ENCODE assay signal across 8 mouse cellular contexts in genomic region chr4:115095671-115096434, GRCm38 (mm10). TPM values are rescaled to one million over a fixed set of nuclear protein-coding genes. Genes with fewer than 3 reads are reported as not detected.
DNase-seq lines count a peak whose midpoint lies in the region; ATAC-seq lines count a peak whose summit lies in the region.

No protein-coding gene starts in this region.

- peak; percentile 65 for ATAC-seq in forebrain, embryonic 13.5 days
- peak; percentile 93 for ATAC-seq in intestine, embryonic 14.5 days (replicated peaks; ENCODE audit: low FRiP score, low TSS enrichment, low read depth)
- peak; percentile 93 for ATAC-seq in liver, embryonic 15.5 days (ENCODE audit: insufficient read depth)
- peak; percentile 67 for ATAC-seq in neural tube, embryonic 11.5 days (ENCODE audit: insufficient read depth, low FRiP score, low TSS enrichment)

- peak overlapping the region; percentile 46 for H3K4me3 ChIP-seq in forebrain, embryonic 13.5 days
- peak overlapping the region; percentile 27 for H3K4me3 ChIP-seq in intestine, embryonic 14.5 days (ENCODE audit: low read depth, low read length)
- H3K4me3 ChIP-seq in liver, embryonic 15.5 days (replicated peaks): peak overlapping the region; percentile 52
- peak overlapping the region; percentile 38 for H3K4me3 ChIP-seq in neural tube, embryonic 11.5 days (ENCODE audit: low read depth, low read length)

- no peaks in the 10 kb centered on the region for H3K36me3 ChIP-seq in forebrain, embryonic 13.5 days (ENCODE audit: poor library complexity, severe bottlenecking)
- no peaks in the 10 kb centered on the region for H3K36me3 ChIP-seq in intestine, embryonic 14.5 days (ENCODE audit: control insufficient read depth, insufficient read depth, low read length)
- H3K36me3 ChIP-seq in liver, embryonic 15.5 days (replicated peaks): no peaks in the 10 kb centered on the region
- no peaks in the 10 kb centered on the region for H3K36me3 ChIP-seq in neural tube, embryonic 11.5 days (ENCODE audit: control insufficient read depth, insufficient read depth, low read length)

- H3K27ac ChIP-seq in forebrain, embryonic 13.5 days: no peak overlapping the region
- H3K27ac ChIP-seq in intestine, embryonic 14.5 days (ENCODE audit: low read depth): peak overlapping the region; percentile 60
- peak overlapping the region; percentile 96 for H3K27ac ChIP-seq in liver, embryonic 15.5 days (replicated peaks)
- no peak overlapping the region for H3K27ac ChIP-seq in neural tube, embryonic 11.5 days (ENCODE audit: low read depth, low read length)

- under 1% methylated on average over 30 of the region's 31 CpGs for WGBS in forebrain, embryonic 13.5 days
- WGBS in intestine, embryonic 14.5 days: under 1% methylated on average over 21 of the region's 31 CpGs
- WGBS in liver, embryonic 15.5 days (ENCODE audit: insufficient replicate concordance): 1% methylated on average over 31 of the region's 31 CpGs
- WGBS in neural tube, embryonic 11.5 days: 1% methylated on average over 30 of the region's 31 CpGs

- peak overlapping the region; percentile 65 for H3K9ac ChIP-seq in forebrain, embryonic 13.5 days
- H3K9ac ChIP-seq in intestine, embryonic 14.5 days (ENCODE audit: low read length): 0 out of 2 replicates have a peak overlapping the region, but pooled peaks have one; percentile 0
- H3K9ac ChIP-seq in liver, embryonic 15.5 days: peak overlapping the region; percentile 71
- peak overlapping the region; percentile 64 for H3K9ac ChIP-seq in neural tube, embryonic 11.5 days (ENCODE audit: low read length)

- H3K27me3 ChIP-seq in forebrain, embryonic 13.5 days: peaks cover 60% of the 10 kb centered on the region
- peaks cover 25% of the 10 kb centered on the region; the same call in 1 of the 2 replicates for H3K27me3 ChIP-seq in intestine, embryonic 14.5 days (replicated peaks; ENCODE audit: control insufficient read depth, insufficient read depth, low read length)
- 0 out of 2 replicates have a peak, but pooled peaks cover 9% of the 10 kb centered on the region for H3K27me3 ChIP-seq in liver, embryonic 15.5 days
- peaks cover 28% of the 10 kb centered on the region for H3K27me3 ChIP-seq in neural tube, embryonic 11.5 days (ENCODE audit: control insufficient read depth, insufficient read depth, low read length)

- no peaks in the 10 kb centered on the region for H3K9me3 ChIP-seq in forebrain, embryonic 13.5 days (replicated peaks)
- no peaks in the 10 kb centered on the region for H3K9me3 ChIP-seq in intestine, embryonic 14.5 days (ENCODE audit: control insufficient read depth, low read length)
- H3K9me3 ChIP-seq in liver, embryonic 15.5 days (replicated peaks): no peaks in the 10 kb centered on the region
- H3K9me3 ChIP-seq in neural tube, embryonic 11.5 days (ENCODE audit: control insufficient read depth, low read length): no peaks in the 10 kb centered on the region

- DNase-seq in adrenal gland, adult (ENCODE audit: inconsistent age in 2 of 2, low spot score in 1 of 2): peak; percentile 33 to 71
- no peak for DNase-seq in adrenal gland, adult 8-10 months
- peak; percentile 23 for DNase-seq in adrenal gland, postnatal 14 days
- DNase-seq in intestine, embryonic 14.5 days (ENCODE audit: low spot score): peak; percentile 80
- DNase-seq in neural tube, embryonic 11.5 days (ENCODE audit: low spot score): peak; percentile 45
- DNase-seq in gastrocnemius, postnatal 10 days: no peak

- H3K4me1 ChIP-seq in forebrain, embryonic 13.5 days: peaks cover 12% of the 10 kb centered on the region
- no peaks in the 10 kb centered on the region for H3K4me1 ChIP-seq in intestine, embryonic 14.5 days (replicated peaks; ENCODE audit: control insufficient read depth, insufficient read depth, low read length)
- H3K4me1 ChIP-seq in liver, embryonic 15.5 days (replicated peaks): peaks cover 75% of the 10 kb centered on the region
- 0 out of 2 replicates have a peak, but pooled peaks cover 3% of the 10 kb centered on the region for H3K4me1 ChIP-seq in neural tube, embryonic 11.5 days (ENCODE audit: control insufficient read depth, insufficient read depth, low read length)

- peak overlapping the region; percentile 86 for H3K4me2 ChIP-seq in forebrain, embryonic 13.5 days
- peak overlapping the region; percentile 56 for H3K4me2 ChIP-seq in intestine, embryonic 14.5 days (ENCODE audit: low read length)
- peak overlapping the region; percentile 89 for H3K4me2 ChIP-seq in liver, embryonic 15.5 days
- H3K4me2 ChIP-seq in neural tube, embryonic 11.5 days (ENCODE audit: low read depth): peak overlapping the region; percentile 86

RNA-seq across cellular contexts. Expression of gene Pdzk1ip1, which starts 7.3 kb away (rescaled TPM):
- 1 to 10 TPM in 2 of 4 experiments, under 1 TPM in 1, not detected in 1; 0.37 to 1.1 (median 1.0) TPM for total RNA-seq in adrenal gland, adult 8-10 months (2022)
- 0.53 and 2.4 TPM in 2 replicates for total RNA-seq in adrenal gland, postnatal 14 days (2021)
- polyA plus RNA-seq in forebrain, embryonic 13.5 days (2015; fragmentation: Nextera tagmentation; extraction: Ambion mirVana): 3.7 and 4.4 TPM in 2 replicates
- 41.8 and 50.5 TPM in 2 replicates for polyA plus RNA-seq in intestine, embryonic 14.5 days (2014; fragmentation: Nextera tagmentation; extraction: Ambion mirVana)
- polyA plus RNA-seq in liver, embryonic 15.5 days (2015; fragmentation: Nextera tagmentation; extraction: Ambion mirVana): 25.4 and 25.5 TPM in 2 replicates
- 9.7 and 14.7 TPM in 2 replicates for polyA plus RNA-seq in neural tube, embryonic 11.5 days (2014; fragmentation: Nextera tagmentation; extraction: Ambion mirVana)
- total RNA-seq in gastrocnemius, postnatal 10 days (2021): under 1 TPM; 0.28 to 0.45 TPM

RNA-seq across cellular contexts. Expression of gene Cyp4x1, which starts 38.2 kb away (rescaled TPM):
- not detected for total RNA-seq in adrenal gland, adult 8-10 months (2022)
- 0.26 TPM in 1 of 2 replicates, not detected in the other for total RNA-seq in adrenal gland, postnatal 14 days (2021)
- 1.4 and 2.1 TPM in 2 replicates for polyA plus RNA-seq in forebrain, embryonic 13.5 days (2015; fragmentation: Nextera tagmentation; extraction: Ambion mirVana)
- 0.52 and 0.62 TPM in 2 replicates for polyA plus RNA-seq in intestine, embryonic 14.5 days (2014; fragmentation: Nextera tagmentation; extraction: Ambion mirVana)
- polyA plus RNA-seq in liver, embryonic 15.5 days (2015; fragmentation: Nextera tagmentation; extraction: Ambion mirVana): 0.05 TPM in 1 of 2 replicates, not detected in the other
- 1.2 and 2.3 TPM in 2 replicates for polyA plus RNA-seq in neural tube, embryonic 11.5 days (2014; fragmentation: Nextera tagmentation; extraction: Ambion mirVana)
- under 1 TPM in 1 of 2 experiments, not detected in 1; 0.07 TPM for total RNA-seq in gastrocnemius, postnatal 10 days (2021)

RNA-seq across cellular contexts. Expression of gene Tal1, which starts 39.6 kb away (rescaled TPM):
- 1 to 10 TPM; 1.9 to 4.0 (median 2.6) TPM for total RNA-seq in adrenal gland, adult 8-10 months (2022)
- 5.2 and 7.3 TPM in 2 replicates for total RNA-seq in adrenal gland, postnatal 14 days (2021)
- 0.81 and 0.88 TPM in 2 replicates for polyA plus RNA-seq in forebrain, embryonic 13.5 days (2015; fragmentation: Nextera tagmentation; extraction: Ambion mirVana)
- polyA plus RNA-seq in intestine, embryonic 14.5 days (2014; fragmentation: Nextera tagmentation; extraction: Ambion mirVana): 0.96 and 1.1 TPM in 2 replicates
- 26.5 and 31.0 TPM in 2 replicates for polyA plus RNA-seq in liver, embryonic 15.5 days (2015; fragmentation: Nextera tagmentation; extraction: Ambion mirVana)
- 6.7 and 7.5 TPM in 2 replicates for polyA plus RNA-seq in neural tube, embryonic 11.5 days (2014; fragmentation: Nextera tagmentation; extraction: Ambion mirVana)
- 1 to 10 TPM; 2.0 to 3.7 TPM for total RNA-seq in gastrocnemius, postnatal 10 days (2021)

Comparison
In these comparisons a context has a peak if more than half of its experiments do, and no peak if none do; other contexts are left out.
1. DNase-seq: peak in adrenal gland, adult (2 of 2), adrenal gland, postnatal 14 days (single experiment), intestine, embryonic 14.5 days (single experiment) and neural tube, embryonic 11.5 days (single experiment); none in adrenal gland, adult 8-10 months (single experiment) and gastrocnemius, postnatal 10 days (single experiment).
2. H3K27ac ChIP-seq: peak in intestine, embryonic 14.5 days (single experiment) and liver, embryonic 15.5 days (single experiment); none in forebrain, embryonic 13.5 days (single experiment) and neural tube, embryonic 11.5 days (single experiment).
3. H3K9ac ChIP-seq: peak in every context shown above with its lines; median percentile 71 in liver, embryonic 15.5 days; 65 in forebrain, embryonic 13.5 days; 64 in neural tube, embryonic 11.5 days; 0 in intestine, embryonic 14.5 days.
4. Peak in every context shown above with its lines, with median percentiles within 50 percentile points of each other: ATAC-seq, H3K4me2 ChIP-seq and H3K4me3 ChIP-seq.